Mouse (Mus musculus) stomach, embryonic 16.5 days (tissue): ENCODE data around the gene Inka2. TPM values are rescaled to one million over a fixed set of nuclear protein-coding genes. Genes with fewer than 3 reads are reported as not detected.

Experiments
- ATAC-seq: fragments of 200-750 bp; cut with Nextera tagmentation; 2 replicates; pipeline ENCODE4 v1.8.0; 2017; ENCODE audit warnings: moderate number of reproducible peaks, moderate TSS enrichment; ENCODE audit not compliant: insufficient read depth, low FRiP score
- H3K27ac ChIP-seq: fragments of 300-500 bp; sonication (generic); 2 replicates; pipeline ENCODE4 v1.5.1; 2014; ENCODE audit warnings: low read length
- H3K27me3 ChIP-seq: fragments of 300-500 bp; sonication (generic); 2 replicates; pipeline ENCODE4 v1.6.1; 2014; ENCODE audit warnings: low read length, control low read depth, mixed read lengths; ENCODE audit not compliant: control insufficient read depth, insufficient read depth
- H3K36me3 ChIP-seq: fragments of 300-500 bp; sonication (generic); 2 replicates; pipeline ENCODE4 v1.6.1; 2014; ENCODE audit warnings: low read length; ENCODE audit not compliant: control insufficient read depth, insufficient read depth
- H3K4me1 ChIP-seq: fragments of 300-500 bp; sonication (generic); 2 replicates; pipeline ENCODE4 v1.6.1; 2014; ENCODE audit warnings: low read length, control low read depth, mixed read lengths; ENCODE audit not compliant: control insufficient read depth, insufficient read depth
- H3K4me2 ChIP-seq: fragments of 300-500 bp; sonication (generic); 2 replicates; pipeline ENCODE4 v1.6.1; 2014; ENCODE audit warnings: low read depth, low read length, mixed read lengths
- H3K4me3 ChIP-seq: fragments of 300-500 bp; sonication (generic); replicated peaks from 2 replicates; pipeline ENCODE4 v1.5.1; 2014; ENCODE audit warnings: mild to moderate bottlenecking, low read length
- H3K9ac ChIP-seq: fragments of 300-500 bp; sonication (generic); 2 replicates; pipeline ENCODE4 v1.6.1; 2014; ENCODE audit warnings: low read length
- H3K9me3 ChIP-seq: fragments of 300-500 bp; sonication (generic); replicated peaks from 2 replicates; pipeline ENCODE4 v1.6.1; 2016; ENCODE audit warnings: low read length, control low read depth; ENCODE audit not compliant: control insufficient read depth
- WGBS: fragments of 180-500 bp; shearing (Covaris S2); extraction: QIAGEN DNeasy Blood & Tissue Kit; methylation state at CpG from one replicate; pipeline ENCODE4 v1.1.7; 2014; 5-methylcytosine and 5-hydroxymethylcytosine counted together
- polyA plus RNA-seq: library from polyadenylated mRNA; unstranded; fragments of >200 nt; fragmentation: Nextera tagmentation; extraction: Ambion mirVana; gene quantifications from 2 replicates; pipeline ENCODE4 v1.2.1, GENCODE M21; 2015

Inka2 gene
- polyA plus RNA-seq, 1 experiment from 2014 or later = 4.9 TPM

- no peak for ATAC-seq
- H3K36me3 ChIP-seq = peaks cover 4% of the 10 kb centered on the region; the same call in 1 of the 2 replicates
- WGBS = 75% methylated on average over 4 of the region's 4 CpGs
Measured at GRCm38 (mm10) chr3:105733538-105733937, 29.1 kb downstream of the Inka2 start.

GRCm38 (mm10) chr3:105735285-105735684 is 30.9 kb downstream of the Inka2 start:
- H3K27me3 ChIP-seq = no peaks in the 10 kb centered on the region
- H3K4me1 ChIP-seq = no peaks in the 10 kb centered on the region
- ATAC-seq = no peak
- H3K9me3 ChIP-seq = no peaks in the 10 kb centered on the region
- H3K36me3 ChIP-seq = peaks cover 4% of the 10 kb centered on the region; the same call in 1 of the 2 replicates
- H3K4me2 ChIP-seq = no peak overlapping the region
- H3K9ac ChIP-seq = no peak overlapping the region
- no peak overlapping the region for H3K27ac ChIP-seq
- H3K4me3 ChIP-seq = no peak overlapping the region

More at GRCm38 (mm10) chr3:105733538-105733937, 29.1 kb downstream of the Inka2 start:
- H3K27me3 ChIP-seq = no peaks in the 10 kb centered on the region
- no peak overlapping the region for H3K9ac ChIP-seq
- no peak overlapping the region for H3K4me3 ChIP-seq
- no peak overlapping the region for H3K27ac ChIP-seq
- no peaks in the 10 kb centered on the region for H3K4me1 ChIP-seq
- no peak overlapping the region for H3K4me2 ChIP-seq
- H3K9me3 ChIP-seq = no peaks in the 10 kb centered on the region

GRCm38 (mm10) chr3:105736148-105736547 is 31.7 kb downstream of the Inka2 start:
- Histone ChIP-seq H3K9me3 (no peaks in the 10 kb centered on the region), H3K36me3 (peaks cover 2% of the 10 kb centered on the region; the same call in 1 of the 2 replicates), H3K27me3 (no peaks in the 10 kb centered on the region), H3K4me2 (no peak overlapping the region), H3K9ac (no peak overlapping the region), H3K4me3 (no peak overlapping the region), H3K4me1 (no peaks in the 10 kb centered on the region), H3K27ac (no peak overlapping the region)
- ATAC-seq = no peak
- 83% methylated on average over 1 of the region's 1 CpGs for WGBS

GRCm38 (mm10) chr3:105737070-105737469 is 32.7 kb downstream of the Inka2 start:
- no peak for ATAC-seq
- Histone ChIP-seq H3K27ac (no peak overlapping the region), H3K27me3 (no peaks in the 10 kb centered on the region), H3K9ac (no peak overlapping the region), H3K4me1 (no peaks in the 10 kb centered on the region), H3K36me3 (no peaks in the 10 kb centered on the region), H3K9me3 (no peaks in the 10 kb centered on the region), H3K4me3 (no peak overlapping the region), H3K4me2 (no peak overlapping the region)
- 95% methylated on average over 7 of the region's 7 CpGs for WGBS

- Histone ChIP-seq H3K27me3 (no peaks in the 10 kb centered on the region), H3K4me3 (no peak overlapping the region), H3K27ac (no peak overlapping the region), H3K4me1 (no peaks in the 10 kb centered on the region), H3K9me3 (no peaks in the 10 kb centered on the region), H3K9ac (no peak overlapping the region), H3K4me2 (no peak overlapping the region), H3K36me3 (no peaks in the 10 kb centered on the region)
- WGBS = 87% methylated on average over 3 of the region's 3 CpGs
- ATAC-seq = no peak
Measured at GRCm38 (mm10) chr3:105737666-105738065, 33.3 kb downstream of the Inka2 start.

GRCm38 (mm10) chr3:105746542-105746941 is 42.1 kb downstream of the Inka2 start:
- H3K4me2 ChIP-seq = no peak overlapping the region
- H3K4me3 ChIP-seq = no peak overlapping the region
- H3K27ac ChIP-seq = no peak overlapping the region
- no peaks in the 10 kb centered on the region for H3K4me1 ChIP-seq
- no peaks in the 10 kb centered on the region for H3K9me3 ChIP-seq
- H3K9ac ChIP-seq = no peak overlapping the region
- no peak for ATAC-seq
- peaks cover 5% of the 10 kb centered on the region; the same call in 1 of the 2 replicates for H3K36me3 ChIP-seq
- H3K27me3 ChIP-seq = no peaks in the 10 kb centered on the region
- 68% methylated on average over 2 of the region's 2 CpGs for WGBS

- Histone ChIP-seq H3K9ac (no peak overlapping the region), H3K4me2 (no peak overlapping the region), H3K36me3 (peaks cover 5% of the 10 kb centered on the region; the same call in 1 of the 2 replicates), H3K9me3 (no peaks in the 10 kb centered on the region), H3K4me3 (no peak overlapping the region), H3K27ac (no peak overlapping the region), H3K27me3 (no peaks in the 10 kb centered on the region), H3K4me1 (no peaks in the 10 kb centered on the region)
- 56% methylated on average over 2 of the region's 2 CpGs for WGBS
- no peak for ATAC-seq
Measured at GRCm38 (mm10) chr3:105750810-105751209, 46.4 kb downstream of the Inka2 start.

- 81% methylated on average over 3 of the region's 3 CpGs for WGBS
- no peaks in the 10 kb centered on the region for H3K27me3 ChIP-seq
- H3K27ac ChIP-seq = no peak overlapping the region
- H3K9me3 ChIP-seq = no peaks in the 10 kb centered on the region
- H3K36me3 ChIP-seq = peaks cover 5% of the 10 kb centered on the region; the same call in 1 of the 2 replicates
- peaks cover 7% of the 10 kb centered on the region; the same call in 1 of the 2 replicates for H3K4me1 ChIP-seq
- H3K4me2 ChIP-seq = no peak overlapping the region
- ATAC-seq = no peak
- H3K9ac ChIP-seq = no peak overlapping the region
- H3K4me3 ChIP-seq = no peak overlapping the region
Measured at GRCm38 (mm10) chr3:105754184-105754583, 49.8 kb downstream of the Inka2 start.

- Histone ChIP-seq H3K4me3 (no peak overlapping the region), H3K27me3 (no peaks in the 10 kb centered on the region), H3K4me2 (no peak overlapping the region), H3K4me1 (peaks cover 7% of the 10 kb centered on the region; the same call in 1 of the 2 replicates), H3K27ac (no peak overlapping the region), H3K9me3 (no peaks in the 10 kb centered on the region), H3K36me3 (no peaks in the 10 kb centered on the region), H3K9ac (no peak overlapping the region)
- ATAC-seq = no peak
- 90% methylated on average over 9 of the region's 9 CpGs for WGBS
Measured at GRCm38 (mm10) chr3:105755123-105755522, 50.7 kb downstream of the Inka2 start.
